Mouse (Mus musculus) c-Kit-positive CD71-positive TER-119-negative erythroid progenitor cells, embryonic 14.5 days (primary cell): ENCODE measurements at regions not wholly inside any gene's neighbourhood (a gene's known extent, or its start where the extent isn't known, plus 50 kb on each side); places are given as distances from the start of the nearest gene placed in this dataset.

Experiments used
- DNase-seq: peaks from one replicate; pipeline ENCODE4 v3.0.0-alpha.2; 2013; ENCODE audit warnings: low read depth

GRCm38 (mm10) chr11:20462076-20462475 is 81.0 kb upstream of the Sertad2 start:
- DNase-seq, result no peak

- no peak for DNase-seq
Measured at GRCm38 (mm10) chr11:20463173-20463681, 79.8 kb upstream of the Sertad2 start.

GRCm38 (mm10) chr11:20464564-20464963 is 78.5 kb upstream of the Sertad2 start:
- no peak for DNase-seq

- no peak for DNase-seq
Measured at GRCm38 (mm10) chr11:20466591-20466990, 76.5 kb upstream of the Sertad2 start.

- DNase-seq, result no peak
Measured at GRCm38 (mm10) chr11:20468319-20469018, 74.6 kb upstream of the Sertad2 start.

- no peak for DNase-seq
Measured at GRCm38 (mm10) chr11:20469368-20469767, 73.7 kb upstream of the Sertad2 start.

GRCm38 (mm10) chr11:20470396-20470795 is 72.7 kb upstream of the Sertad2 start:
- DNase-seq, result no peak

- no peak for DNase-seq
Measured at GRCm38 (mm10) chr11:20472336-20472735, 70.7 kb upstream of the Sertad2 start.

- DNase-seq, result no peak
Measured at GRCm38 (mm10) chr11:20475629-20476028, 67.4 kb upstream of the Sertad2 start.

GRCm38 (mm10) chr11:20476494-20476893 is 66.6 kb upstream of the Sertad2 start:
- DNase-seq, result no peak

GRCm38 (mm10) chr11:20477183-20478037 is 65.6 kb upstream of the Sertad2 start:
- no peak for DNase-seq

- DNase-seq, result no peak
Measured at GRCm38 (mm10) chr11:20480632-20481031, 62.4 kb upstream of the Sertad2 start.

GRCm38 (mm10) chr11:20485371-20485770 is 57.7 kb upstream of the Sertad2 start:
- no peak for DNase-seq
